Mouse (Mus musculus) hindbrain, embryonic 13.5 days (tissue): ENCODE measurements around the gene Gm45799. TPM values are rescaled to one million over a fixed set of nuclear protein-coding genes. Genes with fewer than 3 reads are reported as not detected.

ENCODE experiments used
- ATAC-seq: fragments of 200-750 bp; cut with Nextera tagmentation; 2 replicates; pipeline ENCODE4 v1.8.0; 2017; ENCODE audit warnings: moderate TSS enrichment; ENCODE audit not compliant: low FRiP score
- H3K27ac ChIP-seq: fragments of 300-500 bp; sonication (generic); 2 replicates; pipeline ENCODE4 v1.5.1; 2015; ENCODE audit warnings: inconsistent platforms, mild to moderate bottlenecking, moderate library complexity
- H3K27me3 ChIP-seq: fragments of 300-500 bp; sonication (generic); 2 replicates; pipeline ENCODE4 v1.6.1; 2015; ENCODE audit warnings: mild to moderate bottlenecking, inconsistent platforms
- H3K36me3 ChIP-seq: fragments of 300-500 bp; sonication (generic); 2 replicates; pipeline ENCODE4 v1.6.1; 2015; ENCODE audit warnings: mild to moderate bottlenecking, inconsistent platforms
- H3K4me1 ChIP-seq: fragments of 300-500 bp; sonication (generic); replicated peaks from 2 replicates; pipeline ENCODE4 v1.6.1; 2015; ENCODE audit warnings: inconsistent platforms
- H3K4me2 ChIP-seq: fragments of 300-500 bp; sonication (generic); 2 replicates; pipeline ENCODE4 v1.6.1; 2015; ENCODE audit warnings: inconsistent platforms, mild to moderate bottlenecking, moderate library complexity
- H3K4me3 ChIP-seq: fragments of 300-500 bp; sonication (generic); 2 replicates; pipeline ENCODE4 v1.5.1; 2015; ENCODE audit warnings: mild to moderate bottlenecking, inconsistent platforms
- H3K9ac ChIP-seq: fragments of 300-500 bp; sonication (generic); 2 replicates; pipeline ENCODE4 v1.6.1; 2015; ENCODE audit warnings: mild to moderate bottlenecking, inconsistent platforms
- H3K9me3 ChIP-seq: fragments of 300-500 bp; sonication (generic); 2 replicates; pipeline ENCODE4 v1.6.1; 2016; ENCODE audit warnings: inconsistent platforms
- WGBS: fragments of 180-500 bp; shearing (Covaris S2); methylation state at CpG from one replicate; pipeline ENCODE4 v1.1.7; 2015; 5-methylcytosine and 5-hydroxymethylcytosine counted together
- polyA plus RNA-seq: library from polyadenylated mRNA; unstranded; fragments of >200 nt; fragmentation: Nextera tagmentation; extraction: Ambion mirVana; gene quantifications from 2 replicates; pipeline ENCODE4 v1.2.1, GENCODE M21; 2015

Gm45799 gene
- polyA plus RNA-seq, 1 experiment from 2014 or later = 16.1 TPM

- H3K4me3 ChIP-seq = no peak overlapping the region
- H3K27me3 ChIP-seq = no peaks in the 10 kb centered on the region
- no peak overlapping the region for H3K4me2 ChIP-seq
- no peaks in the 10 kb centered on the region for H3K9me3 ChIP-seq
- no peak overlapping the region for H3K27ac ChIP-seq
- 97% methylated on average over 11 of the region's 11 CpGs for whole genome bisulfite sequencing
- no peak for ATAC-seq
- no peak overlapping the region for H3K9ac ChIP-seq
- H3K36me3 ChIP-seq = peaks cover 54% of the 10 kb centered on the region
- peaks cover 30% of the 10 kb centered on the region for H3K4me1 ChIP-seq
These were observed 93.5 kb downstream of the Gm45799 start for GRCm38 (mm10) chr7:105733836-105734235.

Other genes with a start within 250 kb of the Gm45799 start
- 41.5 and 43.7 TPM in 2 replicates for gene Fam160a2, start 240.5 kb upstream of the Gm45799 start, polyA plus RNA-seq
- gene Cnga4, start 236.0 kb upstream of the Gm45799 start, polyA plus RNA-seq = 0.16 TPM in 1 of 2 replicates, not detected in the other
- gene Cckbr, start 214.8 kb upstream of the Gm45799 start, polyA plus RNA-seq = 2.0 and 2.3 TPM in 2 replicates
- 28.9 and 31.6 TPM in 2 replicates for gene Cavin3, start 158.3 kb upstream of the Gm45799 start, polyA plus RNA-seq
- gene Smpd1, start 86.2 kb upstream of the Gm45799 start, polyA plus RNA-seq = 72.7 and 73.5 TPM in 2 replicates
- 242 and 246 TPM in 2 replicates for gene Apbb1, start 58.9 kb upstream of the Gm45799 start, polyA plus RNA-seq
- 0.23 and 0.32 TPM in 2 replicates for gene Hpx, start 40.4 kb upstream of the Gm45799 start, polyA plus RNA-seq
- 82.1 and 83.2 TPM in 2 replicates for gene Trim3, start 7.0 kb upstream of the Gm45799 start, polyA plus RNA-seq
- gene Timm10b, start 496 bp upstream of the Gm45799 start, polyA plus RNA-seq = 157 and 170 TPM in 2 replicates
- gene Arfip2, start 136 bp upstream of the Gm45799 start, polyA plus RNA-seq = 74.3 and 77.7 TPM in 2 replicates
- gene Dnhd1, start 10.3 kb downstream of the Gm45799 start, polyA plus RNA-seq = 1.1 and 1.4 TPM in 2 replicates
- 181 and 191 TPM in 2 replicates for gene Ilk, start 96.0 kb downstream of the Gm45799 start, polyA plus RNA-seq
- 25.8 and 28.0 TPM in 2 replicates for gene Rrp8, start 96.8 kb downstream of the Gm45799 start, polyA plus RNA-seq
- gene Taf10, start 103.8 kb downstream of the Gm45799 start, polyA plus RNA-seq = 111 and 122 TPM in 2 replicates
- 39.9 and 46.8 TPM in 2 replicates for gene Tpp1, start 111.7 kb downstream of the Gm45799 start, polyA plus RNA-seq
- 15.8 and 16.1 TPM in 2 replicates for gene Dchs1, start 147.1 kb downstream of the Gm45799 start, polyA plus RNA-seq
- 210 and 219 TPM in 2 replicates for gene Mrpl17, start 170.5 kb downstream of the Gm45799 start, polyA plus RNA-seq